Mouse (Mus musculus): ENCODE data around the gene Krt79.

The Krt79 gene

DNA sequence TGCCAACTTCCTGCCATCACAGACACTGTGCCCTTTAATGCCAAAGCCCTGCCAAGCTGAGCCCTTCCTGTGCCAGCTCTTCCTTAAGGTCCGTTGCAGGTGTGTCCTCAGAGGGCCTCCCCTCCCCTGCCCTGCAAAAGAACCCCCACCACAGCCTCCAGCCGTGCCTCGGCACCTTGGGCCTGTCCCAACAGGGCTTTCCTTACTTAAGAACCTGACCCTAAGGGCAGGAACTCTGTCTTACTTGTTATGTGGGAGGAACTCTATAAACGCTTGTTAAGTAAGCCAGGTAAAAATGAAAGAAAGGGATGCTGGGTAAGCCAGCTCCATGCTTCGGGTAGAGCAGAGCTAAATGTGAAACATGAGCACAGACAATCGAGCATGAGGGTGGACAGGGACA is 7.1 kb downstream of the Krt79 start:
- DNase-seq (ENCODE audit: low read depth), result no peak

DNA sequence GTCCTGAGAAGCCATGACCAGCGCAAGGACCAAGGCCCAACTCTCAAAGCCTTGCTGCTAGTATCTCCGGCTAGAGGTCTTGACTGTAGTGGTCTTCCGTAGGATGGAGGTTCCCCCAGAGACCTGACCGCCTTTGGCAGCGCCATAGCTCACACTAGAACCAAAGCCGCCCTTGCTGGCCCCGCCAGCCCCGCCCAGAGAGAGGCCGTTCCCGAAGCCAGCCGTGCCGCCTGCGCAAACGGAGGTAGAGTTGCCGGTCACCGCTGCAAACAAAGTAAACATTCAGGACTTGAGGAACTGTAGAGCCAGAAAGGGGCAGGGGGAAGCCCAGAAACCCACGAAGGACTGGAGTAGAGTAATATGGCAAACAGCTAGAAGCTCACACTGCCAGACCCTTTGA is 10.5 kb downstream of the Krt79 start:
- no peak for DNase-seq (ENCODE audit: low read depth)

DNA sequence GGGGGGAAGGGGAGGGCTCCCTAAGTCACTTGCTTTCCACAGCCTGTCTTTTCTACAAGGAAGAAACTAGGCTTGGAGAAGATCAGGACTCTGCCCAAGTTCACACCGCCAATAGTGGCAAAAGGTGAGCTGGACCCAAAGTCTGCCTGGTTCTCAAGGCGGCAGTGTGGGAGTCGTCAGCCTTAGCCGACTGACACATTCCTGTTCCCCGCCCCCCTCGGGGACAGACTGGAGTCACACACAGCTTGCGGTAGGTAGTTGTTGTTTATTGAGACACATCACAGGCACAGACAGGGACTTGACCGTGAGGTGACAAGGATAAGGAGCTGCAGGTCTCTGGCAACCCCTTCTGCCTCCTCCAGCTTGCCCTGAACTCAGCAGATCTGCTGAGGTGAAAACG is 11.0 kb downstream of the Krt79 start:
- no peak for DNase-seq (ENCODE audit: low read depth)

DNA sequence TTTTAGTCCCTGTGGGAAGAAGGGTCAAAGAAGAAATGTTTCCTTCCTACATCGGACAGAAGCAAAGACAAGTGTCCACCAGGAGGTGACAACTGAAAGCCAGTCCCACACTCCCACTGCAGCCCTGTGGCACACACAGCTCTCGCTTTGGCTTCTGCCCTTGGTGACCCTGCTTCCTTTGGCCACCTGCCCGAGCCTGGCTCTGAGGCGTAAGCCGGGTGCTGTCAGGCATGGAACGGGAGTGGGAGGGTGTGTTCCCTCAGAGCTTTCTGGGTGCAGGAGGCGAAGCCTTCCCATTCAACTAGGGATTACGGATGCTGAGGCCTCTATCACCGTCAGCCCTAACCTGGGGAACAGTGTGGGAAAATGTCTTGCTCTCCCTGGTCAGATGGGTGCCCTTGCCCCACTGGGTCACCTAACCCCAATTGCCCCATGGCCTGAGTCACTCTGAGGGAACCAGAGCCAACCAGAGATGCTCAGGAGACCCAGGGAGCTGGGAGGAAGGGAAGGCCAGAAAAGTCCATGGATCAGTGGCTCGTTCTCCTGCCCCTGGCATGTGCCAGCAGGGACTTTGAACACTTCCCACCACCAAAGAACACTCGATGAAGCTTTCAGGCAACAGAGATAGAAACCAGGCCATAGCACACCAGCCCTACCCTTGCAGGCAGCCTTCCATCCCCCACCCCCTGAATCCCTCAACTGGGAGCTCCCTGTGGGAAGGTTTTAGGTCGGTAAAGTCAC is 12.6 kb downstream of the Krt79 start:
- no peak for DNase-seq (ENCODE audit: low read depth)

DNA sequence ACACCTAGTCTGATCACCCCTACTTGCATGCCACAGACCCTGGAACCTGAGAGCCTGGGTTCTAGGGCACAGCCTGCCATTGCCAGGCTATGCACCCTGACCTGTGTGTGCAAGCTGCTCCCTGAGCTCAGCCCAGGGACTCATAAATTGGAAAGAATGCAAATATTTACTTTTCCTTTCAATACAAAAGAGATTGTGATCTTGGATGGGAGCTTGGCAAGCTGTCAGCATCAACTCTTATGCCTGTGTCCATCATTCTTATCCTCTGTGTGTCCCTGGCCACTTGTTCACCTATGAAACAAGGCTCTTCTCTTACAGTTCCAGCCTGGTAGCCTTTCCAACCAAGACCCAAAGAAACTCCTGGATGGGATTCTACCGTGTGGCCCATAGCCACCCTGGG is 15.1 kb downstream of the Krt79 start:
- no peak for DNase-seq (ENCODE audit: low read depth)

DNA sequence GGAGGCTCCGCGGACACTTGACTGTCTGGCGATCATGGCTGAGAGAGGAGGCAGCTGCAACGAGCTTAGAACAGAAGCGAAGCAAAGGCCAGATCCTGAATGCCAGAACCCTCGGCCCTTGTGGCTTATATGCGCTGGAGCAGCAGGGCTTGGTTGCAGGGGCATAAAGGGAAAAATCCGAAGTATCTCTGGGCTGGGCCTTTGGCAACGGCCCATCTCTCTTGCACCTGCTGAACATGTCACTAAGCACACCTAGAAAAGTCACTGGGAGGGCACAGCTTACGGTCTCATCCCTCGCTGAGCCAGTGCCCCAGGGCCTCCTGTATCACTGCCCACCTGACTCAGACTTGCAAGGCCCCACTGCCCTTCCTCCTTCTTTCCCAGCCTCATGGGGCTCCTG is 15.5 kb downstream of the Krt79 start, which contains the start of gene Krt4:
Gene Krt4, minus strand, starts transcription at position 101 of the 400 bp plus-strand sequence.
- DNase-seq (ENCODE audit: low read depth), result no peak

DNA sequence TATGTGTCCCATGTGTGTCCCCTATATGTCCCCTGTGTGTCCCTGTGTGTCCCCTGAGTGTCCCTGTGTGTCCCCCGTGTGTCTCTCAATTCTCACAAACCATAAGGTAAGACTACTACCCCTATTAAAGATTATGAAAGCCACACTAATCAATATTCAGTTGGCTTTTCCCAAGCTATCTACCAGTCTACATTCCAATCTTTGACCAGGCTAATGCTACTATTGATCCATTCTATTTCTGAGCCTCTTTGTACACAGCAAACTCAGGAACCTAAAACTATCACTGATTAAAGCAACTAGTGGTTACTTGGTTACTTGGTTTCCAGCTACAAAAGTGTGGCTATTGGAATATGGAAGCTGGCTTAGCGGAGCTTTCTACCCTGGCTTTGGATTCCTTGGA is 17.8 kb downstream of the Krt79 start:
- no peak for DNase-seq (ENCODE audit: low read depth)

DNA sequence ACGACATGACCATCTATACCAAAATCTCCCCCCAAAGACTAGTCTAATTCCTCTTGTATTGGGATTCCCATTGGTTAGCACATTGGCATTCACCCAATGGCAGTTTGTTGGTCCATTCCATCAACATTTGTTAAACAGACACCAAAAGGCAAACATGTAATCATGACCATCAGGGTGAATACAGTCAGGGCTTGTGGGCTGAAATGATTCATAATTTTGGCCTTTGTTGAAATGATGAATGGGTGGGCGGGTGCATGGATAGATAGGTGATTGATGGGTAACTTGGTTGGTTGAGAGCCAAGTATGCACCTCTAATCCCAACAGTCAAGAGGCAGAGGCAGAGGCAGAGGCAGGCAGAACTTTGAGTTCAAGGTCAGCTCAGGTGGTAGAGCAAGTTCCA is 24.1 kb downstream of the Krt79 start:
- no peak for DNase-seq (ENCODE audit: low read depth)

DNA sequence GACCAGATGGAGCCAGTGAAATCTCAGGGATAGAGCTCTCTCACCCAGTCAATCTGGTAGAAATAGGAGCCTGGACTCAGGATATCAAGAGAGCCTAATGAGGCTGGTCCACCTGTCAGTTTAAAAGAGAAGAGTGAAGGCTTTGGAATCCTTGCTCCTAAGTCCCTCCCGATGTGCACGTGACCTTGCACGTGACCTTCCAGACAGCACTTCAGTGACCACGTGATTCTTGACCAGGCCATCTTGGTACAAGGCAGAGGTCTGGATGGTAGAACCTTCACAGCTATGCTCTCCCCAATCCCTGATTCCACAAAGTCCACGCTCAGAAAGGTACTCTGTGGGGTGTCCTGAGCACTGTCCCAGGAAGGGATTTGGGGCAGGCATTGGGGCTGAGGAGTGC is 35.3 kb downstream of the Krt79 start:
- no peak for DNase-seq (ENCODE audit: low read depth)

DNA sequence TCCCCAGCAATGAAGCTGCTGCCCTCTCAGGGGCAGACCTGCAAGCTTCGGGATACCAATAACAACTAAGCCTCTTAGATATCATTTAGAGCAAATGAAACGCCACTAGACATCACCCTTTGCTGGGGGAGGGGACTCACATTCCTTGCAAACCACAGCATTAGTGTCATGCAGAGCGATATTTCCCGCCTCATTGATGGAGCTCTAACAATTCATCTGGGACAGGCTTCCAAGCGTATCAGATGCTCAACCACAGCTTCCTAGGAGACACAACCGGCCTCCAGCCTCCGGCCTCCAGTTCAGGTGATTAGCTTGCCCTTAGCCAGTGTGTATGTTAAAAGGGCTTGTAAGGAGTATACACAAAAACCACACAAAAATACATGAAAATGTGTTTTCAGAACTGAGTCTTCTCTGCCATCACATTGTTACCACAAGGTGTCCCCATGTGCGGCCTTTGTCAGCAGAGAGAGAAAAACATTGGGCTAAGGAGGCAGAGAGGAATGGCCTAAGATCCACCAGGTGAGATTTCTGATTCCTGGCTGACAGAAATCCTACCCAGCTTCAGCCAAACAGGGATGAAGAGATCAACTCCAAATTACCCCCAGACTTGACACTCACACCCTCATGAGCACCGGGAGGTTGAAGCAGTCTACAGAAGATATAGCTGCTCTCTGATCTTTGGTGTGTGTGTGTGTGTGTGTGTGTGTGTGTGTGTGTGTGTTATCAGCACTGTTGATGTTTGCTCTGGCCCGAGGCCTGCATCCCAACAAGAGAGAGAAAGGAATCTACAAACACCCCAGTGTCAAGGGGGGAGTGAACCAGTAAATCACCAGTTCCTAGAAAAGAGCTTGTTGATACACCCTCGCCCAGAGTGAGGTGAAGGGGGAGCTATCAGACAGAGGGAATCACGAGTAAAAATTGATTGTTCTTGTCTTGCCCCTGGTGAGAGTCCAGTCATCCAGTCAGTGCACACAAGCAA is 37.7 kb downstream of the Krt79 start:
- no peak for DNase-seq (ENCODE audit: low read depth)

DNA sequence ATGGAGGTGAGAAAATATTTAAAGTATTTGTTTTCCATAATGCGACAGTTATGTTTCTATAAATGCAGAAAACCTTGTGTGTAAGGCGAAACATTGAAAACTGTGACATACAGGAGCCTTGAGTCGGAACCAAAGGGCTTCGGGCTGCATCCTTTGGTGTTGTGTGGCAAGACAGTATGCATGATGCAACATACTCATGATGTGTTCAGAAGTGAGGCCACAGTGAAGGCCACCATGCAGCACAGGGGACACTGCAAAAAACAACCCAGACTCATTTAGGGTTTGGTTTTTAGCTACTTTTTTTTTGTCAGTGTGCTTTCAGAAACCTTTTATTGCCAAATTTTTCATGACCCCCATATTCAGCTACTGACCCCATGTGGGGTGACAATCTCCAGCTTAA is 44.9 kb downstream of the Krt79 start:
- no peak for DNase-seq (ENCODE audit: low read depth)

DNA sequence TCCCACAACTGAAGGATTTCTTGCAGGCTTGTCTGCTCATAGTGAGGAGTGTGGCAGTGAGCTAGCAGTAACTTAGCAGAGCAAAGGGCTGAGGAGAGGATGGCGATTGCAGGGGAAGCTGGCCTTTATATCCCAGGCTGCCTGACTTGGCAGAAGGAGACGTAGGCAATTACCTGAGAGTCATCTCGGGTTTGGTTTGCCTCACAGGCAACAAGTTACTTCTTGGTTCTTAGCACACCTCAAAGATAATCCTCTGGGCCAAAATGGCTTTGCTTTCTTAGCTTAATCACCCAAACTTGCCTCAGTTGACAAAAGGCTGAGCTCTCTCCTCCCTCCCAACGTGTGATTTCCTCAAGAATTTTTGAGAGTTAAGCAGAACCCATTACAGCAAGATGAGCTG is 47.3 kb downstream of the Krt79 start, which contains the start of gene Krt76:
Gene Krt76, minus strand, starts transcription at position 101 of the 400 bp plus-strand sequence.
- no peak for DNase-seq (ENCODE audit: low read depth)

DNA sequence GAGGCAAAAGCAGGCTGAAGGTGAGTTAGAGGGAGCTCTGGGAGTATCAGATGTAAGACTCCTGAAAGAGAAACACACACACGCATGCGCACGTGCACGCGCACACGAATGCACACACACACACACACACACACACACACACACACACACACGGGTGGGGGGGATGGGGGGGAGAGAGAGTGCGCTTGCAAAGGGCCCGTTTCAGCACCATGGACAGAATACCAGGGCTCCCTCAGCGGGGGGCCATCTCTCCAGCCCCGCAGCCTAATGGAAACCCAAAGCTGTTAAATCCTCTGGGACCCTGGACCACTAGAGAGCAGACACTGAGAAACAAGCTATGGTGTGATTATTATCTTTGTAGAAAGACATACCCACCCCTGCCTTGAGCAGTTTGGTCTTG is 60.3 kb downstream of the Krt79 start:
- no peak for DNase-seq (ENCODE audit: low read depth)
